Mouse (Mus musculus) embryonic facial prominence, embryonic 10.5 days (tissue): ENCODE results near the gene Nsmce4a. TPM values are rescaled to one million over a fixed set of nuclear protein-coding genes. Genes with fewer than 3 reads are reported as not detected.

Experiments used
- DNase-seq: peaks from one replicate; pipeline ENCODE4 v3.0.0-alpha.2; 2017; ENCODE audit warnings: low spot score
- H3K27ac ChIP-seq: fragments of 300-500 bp; sonication (generic); replicated peaks from 2 replicates; pipeline ENCODE4 v1.5.1; 2016; ENCODE audit warnings: mild to moderate bottlenecking
- H3K27me3 ChIP-seq: fragments of 300-500 bp; sonication (generic); replicated peaks from 2 replicates; pipeline ENCODE4 v1.6.1; 2016; ENCODE audit warnings: low read depth, mild to moderate bottlenecking; ENCODE audit not compliant: poor library complexity, severe bottlenecking
- H3K36me3 ChIP-seq: fragments of 300-500 bp; sonication (generic); replicated peaks from 2 replicates; pipeline ENCODE4 v1.6.1; 2016; ENCODE audit warnings: mild to moderate bottlenecking, moderate library complexity
- H3K4me1 ChIP-seq: fragments of 300-500 bp; sonication (generic); 2 replicates; pipeline ENCODE4 v1.6.1; 2016
- H3K4me3 ChIP-seq: fragments of 300-500 bp; sonication (generic); 2 replicates; pipeline ENCODE4 v1.5.1; 2016; ENCODE audit warnings: mild to moderate bottlenecking, moderate library complexity
- H3K9me3 ChIP-seq: fragments of 300-500 bp; sonication (generic); 2 replicates; pipeline ENCODE4 v1.6.1; 2016; ENCODE audit warnings: mild to moderate bottlenecking
- WGBS: fragments of 180-500 bp; shearing (Covaris S2); methylation state at CpG from one replicate; pipeline ENCODE4 v1.1.7; 2016; 5-methylcytosine and 5-hydroxymethylcytosine counted together
- polyA plus RNA-seq: library from polyadenylated mRNA; unstranded; fragments of >200 nt; fragmentation: Nextera tagmentation; extraction: Ambion mirVana; gene quantifications from 2 replicates; pipeline ENCODE4 v1.2.1, GENCODE M21; 2016

The Nsmce4a gene
- polyA plus RNA-seq, 1 experiment from 2014 or later, result 197 TPM

DNA sequence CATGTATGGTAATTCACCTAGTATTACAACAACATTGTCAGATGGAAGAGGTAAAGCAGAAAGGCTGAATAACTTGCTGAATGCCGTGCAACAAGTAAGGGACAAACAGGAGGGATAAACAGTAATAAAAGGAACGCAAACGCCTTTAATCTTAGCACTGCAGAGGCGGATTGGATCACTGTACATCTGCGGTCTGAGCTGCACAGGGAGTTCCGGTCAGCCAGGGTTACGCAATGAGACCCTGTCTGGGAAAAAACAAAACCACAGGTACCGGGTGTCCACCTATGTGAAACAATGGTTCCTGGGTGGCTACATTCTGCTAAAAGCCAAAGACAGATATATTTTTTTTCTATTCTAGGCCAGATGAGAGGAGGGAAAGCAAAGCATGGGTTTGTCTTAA is 49.5 kb downstream of the Nsmce4a start:
- DNase-seq, result no peak
- peaks cover 12% of the 10 kb centered on the region for H3K4me1 ChIP-seq
- WGBS, result 93% methylated on average over 8 of the region's 8 CpGs

GRCm38 (mm10) chr7:130520812-130521422 is 52.0 kb downstream of the Nsmce4a start:
- H3K27me3 ChIP-seq, result no peaks in the 10 kb centered on the region
- H3K9me3 ChIP-seq, result no peaks in the 10 kb centered on the region
- no peaks in the 10 kb centered on the region for H3K36me3 ChIP-seq
- peaks cover 21% of the 10 kb centered on the region for H3K4me1 ChIP-seq
- no peak overlapping the region for H3K4me3 ChIP-seq
- 86% methylated on average over 14 of the region's 14 CpGs for WGBS
- DNase-seq, result no peak
- H3K27ac ChIP-seq, result peak overlapping the region; percentile 98; the same call in 1 of the 2 replicates

More for the DNA sequence above, 49.5 kb downstream of the Nsmce4a start:
- Histone ChIP-seq H3K4me3 (no peak overlapping the region), H3K9me3 (no peaks in the 10 kb centered on the region), H3K36me3 (peaks cover 4% of the 10 kb centered on the region), H3K27me3 (no peaks in the 10 kb centered on the region), H3K27ac (no peak overlapping the region)

- Histone ChIP-seq H3K4me1 (peaks cover 21% of the 10 kb centered on the region), H3K27me3 (no peaks in the 10 kb centered on the region), H3K27ac (peak within 1 kb of the TSS; percentile 98), H3K36me3 (peaks cover 3% of the 10 kb centered on the region), H3K4me3 (peak within 1 kb of the TSS; percentile 79), H3K9me3 (no peaks in the 10 kb centered on the region)
- WGBS, result 21% methylated on average over 20 of the region's 20 CpGs
- DNase-seq, result no peak
Measured at GRCm38 (mm10) chr7:130520049-130520425, 52.9 kb downstream of the Nsmce4a start, which contains the start of gene Ate1. TSS of gene Ate1 (minus strand) at chr7:130520369.

- WGBS, result under 1% methylated on average over 90 of the region's 90 CpGs
- H3K27ac ChIP-seq, result peak overlapping the region; percentile 98
Measured at GRCm38 (mm10) chr7:130519096-130520048, 53.5 kb downstream of the Nsmce4a start.

DNA sequence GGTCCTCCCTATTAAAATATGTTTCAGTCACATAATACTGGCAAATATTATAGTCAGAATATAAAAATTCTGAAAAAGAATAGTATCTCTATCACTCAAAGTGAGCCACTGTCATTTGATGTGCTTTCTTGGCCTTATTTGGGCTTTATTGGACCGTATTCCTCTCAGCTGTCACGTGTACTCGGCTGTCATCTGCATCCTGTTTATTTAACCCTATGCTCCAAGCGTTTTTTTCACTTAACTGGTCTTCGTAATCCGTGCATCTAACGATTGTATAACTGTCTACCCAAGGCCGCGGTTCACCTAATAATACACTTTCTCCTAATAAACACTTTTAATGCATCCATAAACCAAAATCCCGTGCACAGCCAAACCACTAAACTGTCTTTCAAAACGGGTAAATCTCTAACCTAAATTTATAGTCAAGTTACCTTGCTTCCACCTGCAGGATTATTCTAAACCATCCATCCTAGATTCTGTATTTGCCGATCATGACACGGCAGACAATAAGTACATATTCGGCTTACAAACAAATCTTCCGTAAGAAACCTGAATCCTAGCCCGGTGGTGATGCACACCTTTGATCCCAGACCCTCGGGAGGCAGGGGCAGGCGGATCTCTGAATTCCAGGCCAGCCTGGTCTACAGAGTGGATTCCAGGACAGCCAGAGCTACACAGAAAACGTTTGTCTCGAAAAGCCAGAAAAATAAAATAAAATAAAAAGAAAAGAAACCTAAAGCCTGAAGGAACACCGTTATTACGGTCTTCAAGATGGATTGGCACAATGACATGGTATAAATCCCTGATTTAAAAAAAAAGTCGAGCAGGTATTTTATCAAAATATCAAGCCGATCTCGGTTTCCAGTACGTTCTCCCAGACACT is 54.5 kb downstream of the Nsmce4a start:
- H3K27ac ChIP-seq, result peak overlapping the region; percentile 98
- H3K36me3 ChIP-seq, result peaks cover 18% of the 10 kb centered on the region
- no peaks in the 10 kb centered on the region for H3K27me3 ChIP-seq
- 42% methylated on average over 26 of the region's 26 CpGs for WGBS
- DNase-seq, result no peak
- no peaks in the 10 kb centered on the region for H3K9me3 ChIP-seq
- peaks cover 21% of the 10 kb centered on the region for H3K4me1 ChIP-seq
- H3K4me3 ChIP-seq, result peak overlapping the region; percentile 79

More at GRCm38 (mm10) chr7:130519096-130520048, 53.5 kb downstream of the Nsmce4a start:
- Histone ChIP-seq H3K4me1 (peaks cover 21% of the 10 kb centered on the region), H3K4me3 (peak overlapping the region; percentile 79), H3K27me3 (no peaks in the 10 kb centered on the region), H3K9me3 (no peaks in the 10 kb centered on the region), H3K36me3 (peaks cover 9% of the 10 kb centered on the region)
- DNase-seq, result peak; percentile 99

DNA sequence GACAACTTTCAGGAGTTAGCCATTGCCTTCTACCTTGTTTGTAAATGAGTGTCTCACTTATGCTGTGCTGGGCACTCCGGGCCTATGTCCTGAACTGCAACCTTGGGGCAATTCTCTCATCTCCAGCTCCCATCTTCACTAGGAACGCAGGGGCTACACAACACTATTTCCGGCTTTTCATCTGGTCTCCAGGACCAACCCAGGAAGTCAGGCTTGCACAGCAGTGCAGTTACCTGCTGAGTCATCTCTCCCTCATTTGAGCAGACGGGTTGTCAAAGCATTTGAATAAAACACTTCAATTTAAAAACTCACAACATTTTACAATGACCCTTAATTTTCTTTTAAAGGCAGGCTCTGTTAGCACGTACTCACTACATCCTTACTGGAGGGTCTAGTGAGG is 62.7 kb downstream of the Nsmce4a start:
- Histone ChIP-seq H3K9me3 (no peaks in the 10 kb centered on the region), H3K36me3 (peaks cover 95% of the 10 kb centered on the region), H3K4me1 (no peaks in the 10 kb centered on the region), H3K4me3 (no peak overlapping the region), H3K27me3 (no peaks in the 10 kb centered on the region), H3K27ac (no peak overlapping the region)
- DNase-seq, result no peak
- WGBS, result 91% methylated on average over 5 of the region's 5 CpGs

GRCm38 (mm10) chr7:130503006-130503405 is 69.9 kb downstream of the Nsmce4a start:
- H3K36me3 ChIP-seq, result peaks cover 82% of the 10 kb centered on the region
- WGBS, result 93% methylated on average over 5 of the region's 5 CpGs
- DNase-seq, result no peak

GRCm38 (mm10) chr7:130501499-130501898 is 71.4 kb downstream of the Nsmce4a start:
- WGBS, result 84% methylated on average over 1 of the region's 1 CpGs
- no peak overlapping the region for H3K4me3 ChIP-seq
- H3K27ac ChIP-seq, result no peak overlapping the region
- no peaks in the 10 kb centered on the region for H3K27me3 ChIP-seq
- 0 out of 2 replicates have a peak, but pooled peaks cover 2% of the 10 kb centered on the region for H3K4me1 ChIP-seq
- no peaks in the 10 kb centered on the region for H3K9me3 ChIP-seq
- no peak for DNase-seq
- H3K36me3 ChIP-seq, result peaks cover 73% of the 10 kb centered on the region

More at GRCm38 (mm10) chr7:130503006-130503405, 69.9 kb downstream of the Nsmce4a start:
- no peaks in the 10 kb centered on the region for H3K9me3 ChIP-seq
- no peak overlapping the region for H3K4me3 ChIP-seq
- H3K27ac ChIP-seq, result no peak overlapping the region
- no peaks in the 10 kb centered on the region for H3K27me3 ChIP-seq
- H3K4me1 ChIP-seq, result no peaks in the 10 kb centered on the region

DNA sequence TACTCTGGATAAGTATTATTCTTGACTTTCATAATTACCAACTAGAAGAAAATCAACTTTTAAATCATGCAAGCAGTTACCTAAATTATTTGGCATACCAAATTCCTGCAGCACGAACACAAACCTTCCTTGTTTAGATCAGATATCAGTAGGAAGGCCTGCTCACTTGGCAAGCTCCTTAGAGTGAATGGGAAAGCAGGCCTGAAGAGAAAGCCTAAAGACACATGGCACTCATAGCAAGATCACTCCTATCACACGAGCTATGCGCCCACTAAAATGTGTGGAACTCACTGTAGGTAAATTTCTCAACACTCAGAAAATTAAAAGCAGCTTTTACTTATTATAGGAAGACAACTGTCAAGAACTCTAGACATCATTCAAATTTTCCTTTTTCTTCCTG is 79.6 kb downstream of the Nsmce4a start:
- H3K9me3 ChIP-seq, result no peaks in the 10 kb centered on the region
- no peak for DNase-seq
- no peak overlapping the region for H3K4me3 ChIP-seq
- H3K27ac ChIP-seq, result no peak overlapping the region
- peaks cover 47% of the 10 kb centered on the region for H3K36me3 ChIP-seq
- WGBS, result 81% methylated on average over 3 of the region's 3 CpGs
- 0 out of 2 replicates have a peak, but pooled peaks cover 2% of the 10 kb centered on the region for H3K4me1 ChIP-seq
- H3K27me3 ChIP-seq, result no peaks in the 10 kb centered on the region

DNA sequence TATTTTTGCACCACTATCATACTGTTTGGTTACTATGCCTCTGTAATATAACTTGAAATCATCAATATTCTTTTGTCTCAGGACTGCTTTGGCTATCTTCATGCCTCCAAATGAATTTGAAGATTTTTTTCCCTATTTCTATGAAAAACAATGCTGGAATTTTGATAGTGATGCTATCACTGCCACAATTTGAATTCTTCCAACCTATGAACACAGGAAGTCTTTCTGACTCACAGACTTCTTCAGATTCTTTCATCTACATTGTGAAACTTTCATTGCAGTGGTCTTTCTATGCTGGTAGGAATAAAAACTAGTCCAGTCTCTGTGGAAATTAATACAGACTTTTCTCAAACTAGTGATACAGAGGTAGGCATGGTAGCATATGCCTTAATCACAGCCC is 80.9 kb downstream of the Nsmce4a start:
- Histone ChIP-seq H3K27me3 (no peaks in the 10 kb centered on the region), H3K4me3 (no peak overlapping the region), H3K4me1 (no peaks in the 10 kb centered on the region), H3K27ac (no peak overlapping the region), H3K36me3 (peaks cover 52% of the 10 kb centered on the region), H3K9me3 (peaks cover 10% of the 10 kb centered on the region; the same call in 1 of the 2 replicates)
- DNase-seq, result no peak
